Mouse (Mus musculus) lung, adult 2 months (tissue): ENCODE data around the gene Dcp1a.

Source experiments
- CTCF ChIP-seq: fragments of 200-500 bp; IDR thresholded peaks from 2 replicates; pipeline ENCODE4 v1.5.1; 2011; ENCODE audit warnings: mild to moderate bottlenecking, low read length, control low read depth; ENCODE audit not compliant: insufficient read depth
- POLR2A ChIP-seq: fragments of 200-500 bp; IDR thresholded peaks from 2 replicates; pipeline ENCODE4 v1.6.1; 2011; ENCODE audit warnings: low read depth, mild to moderate bottlenecking, control low read depth, low read length, borderline replicate concordance; ENCODE audit errors: extremely low read depth

- TF ChIP-seq CTCF (no peak), POLR2A (no peak)
Measured at GRCm38 (mm10) chr14:30549777-30550149, 70.4 kb downstream of the Dcp1a start.
